Mouse (Mus musculus): ENCODE measurements around the gene Lsmem1. TPM values are rescaled to one million over a fixed set of nuclear protein-coding genes. Genes with fewer than 3 reads are reported as not detected.

The Lsmem1 gene
- not detected in 2 replicates for polyA plus RNA-seq (2012; rRNA removed; ENCODE audit: low replicate concordance)

GRCm38 (mm10) chr12:40199302-40199701 is at the start of gene Lsmem1:
TSS of gene Lsmem1 (minus strand) at chr12:40199490.

GRCm38 (mm10) chr12:40248454-40249180 is 49.3 kb upstream of the Lsmem1 start, which contains the start of gene Ifrd1:
TSS of gene Ifrd1 (minus strand) at chr12:40248504.

GRCm38 (mm10) chr12:40133573-40134271 is 65.6 kb downstream of the Lsmem1 start, which contains the start of gene Scin:
TSS of gene Scin (minus strand) at chr12:40134228.

Other genes starting within 250 kb of the Lsmem1 start
- gene Arl4a, start 161.5 kb downstream of the Lsmem1 start, polyA plus RNA-seq (2012; rRNA removed; ENCODE audit: low replicate concordance): 2.3 and 3.5 TPM in 2 replicates
- gene Scin, start 65.3 kb downstream of the Lsmem1 start, polyA plus RNA-seq (2012; rRNA removed; ENCODE audit: low replicate concordance): 23.0 and 58.4 TPM in 2 replicates
- gene Ifrd1, start 49.0 kb upstream of the Lsmem1 start, polyA plus RNA-seq (2012; rRNA removed; ENCODE audit: low replicate concordance): 21.5 and 88.7 TPM in 2 replicates
- gene Zfp277, start 246.4 kb upstream of the Lsmem1 start, polyA plus RNA-seq (2012; rRNA removed; ENCODE audit: low replicate concordance): 0.76 and 1.4 TPM in 2 replicates
- gene Dock4, start 246.5 kb upstream of the Lsmem1 start, polyA plus RNA-seq (2012; rRNA removed; ENCODE audit: low replicate concordance): 0.83 and 1.3 TPM in 2 replicates